Mouse (Mus musculus): ENCODE measurements at regions not wholly inside any gene's neighbourhood (a gene's known extent, or its start where the extent isn't known, plus 50 kb on each side); places are given as distances from the start of the nearest gene placed in this dataset.

DNA sequence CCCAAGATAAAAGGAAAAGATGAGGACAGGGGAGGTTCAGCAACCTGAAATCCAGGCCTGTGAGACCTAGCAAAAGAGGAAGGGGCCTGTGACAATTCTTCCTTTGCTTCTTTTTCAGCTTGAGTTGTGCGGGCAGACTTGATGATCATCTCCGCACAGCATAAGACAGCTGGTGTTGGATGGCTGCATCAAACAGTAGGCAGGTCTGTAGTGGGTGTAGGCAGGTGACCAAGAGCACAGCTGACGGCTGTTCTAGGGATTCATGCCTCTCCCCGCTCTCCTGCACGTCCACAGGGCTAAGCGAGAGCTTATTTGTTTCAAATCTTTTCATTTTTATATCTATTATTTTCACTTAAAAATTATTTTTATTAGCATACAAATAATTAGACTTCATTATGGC, 450.8 kb upstream of the Lsamp start:
- no peak for TF ChIP-seq POLR2A (IDR thresholded peaks at IDR 0.05; ENCODE audit: borderline replicate concordance, extremely low read depth, insufficient read depth, insufficient read length, poor library complexity, severe bottlenecking)
- no peak for TF ChIP-seq CTCF (IDR thresholded peaks at IDR 0.05; ENCODE audit: borderline replicate concordance, extremely low read depth, insufficient read depth, insufficient read length)

Data from brain, embryonic 14.5 days (tissue).